Mouse (Mus musculus) CH12.LX (cell line): ENCODE data around the gene U2af1. TPM values are rescaled to one million over a fixed set of nuclear protein-coding genes. Genes with fewer than 3 reads are reported as not detected.

Source experiments
- DNase-seq: peaks from one replicate; pipeline ENCODE4 v3.0.0-alpha.2; 2013; ENCODE audit errors: extremely low read depth
- H3K27ac ChIP-seq: 2 replicates; pipeline ENCODE4 v1.5.1; 2012; ENCODE audit warnings: low read depth, mild to moderate bottlenecking, control low read depth, moderate library complexity; ENCODE audit not compliant: insufficient read depth
- H3K27me3 ChIP-seq: replicated peaks from 2 replicates; pipeline ENCODE3; 2012; ENCODE audit warnings: inconsistent platforms
- H3K36me3 ChIP-seq, 2 experiments: replicated peaks in 1 of 2; 2 replicates each; pipeline versions ENCODE3 to v1.6.1; 2012; ENCODE audit warnings: inconsistent platforms in 1 of 2, low read length in 1 of 2, mild to moderate bottlenecking in 1 of 2, mixed read lengths in 1 of 2, moderate library complexity in 1 of 2; ENCODE audit not compliant: control insufficient read depth in 1 of 2, insufficient read depth in 1 of 2
- H3K4me1 ChIP-seq, 2 experiments: 2 replicates each; pipeline ENCODE4 v1.6.1; 2012; ENCODE audit warnings: inconsistent platforms in 1 of 2, moderate library complexity in 1 of 2; ENCODE audit not compliant: insufficient read depth in 2 of 2, control insufficient read depth in 1 of 2
- H3K4me2 ChIP-seq: 2 replicates; pipeline ENCODE4 v1.6.1; 2012; ENCODE audit warnings: low read depth, mild to moderate bottlenecking, control low read depth; ENCODE audit not compliant: poor library complexity, insufficient read depth, severe bottlenecking
- H3K4me3 ChIP-seq, 3 experiments: fragments of 150-350 bp in 1 of 3; sonication (generic) in 1 of 3; replicated peaks in 1 of 3; 2 replicates each; pipeline versions ENCODE3 to v1.5.1; 2011 to 2012; ENCODE audit warnings: low read depth in 2 of 3, low read length in 2 of 3, mild to moderate bottlenecking in 2 of 3, moderate library complexity in 2 of 3, control low read depth in 1 of 3, improper control_type of control experiment in 1 of 3, inconsistent platforms in 1 of 3, mixed read lengths in 1 of 3; ENCODE audit not compliant: poor library complexity in 1 of 3
- H3K79me2 ChIP-seq: replicated peaks from 2 replicates; pipeline ENCODE4 v1.6.1; 2012; ENCODE audit warnings: mild to moderate bottlenecking, moderate library complexity; ENCODE audit not compliant: control insufficient read depth, poor library complexity, insufficient read depth, severe bottlenecking; ENCODE audit errors: extremely low read depth
- H3K9ac ChIP-seq: 2 replicates; pipeline ENCODE4 v1.6.1; 2012; ENCODE audit warnings: low read depth, mild to moderate bottlenecking, control low read depth, moderate library complexity; ENCODE audit not compliant: insufficient read depth
- H3K9me3 ChIP-seq: replicated peaks from 2 replicates; pipeline ENCODE3; 2012; ENCODE audit warnings: low read length, inconsistent platforms, mixed read lengths
- CHD1 ChIP-seq: IDR thresholded peaks from 2 replicates; pipeline ENCODE4 v1.6.1; 2012; ENCODE audit warnings: low read depth, low read length, improper control_type of control experiment, inconsistent platforms
- CTCF ChIP-seq, 2 experiments: IDR thresholded peaks in 1 of 2; conservative IDR thresholded peaks in 1 of 2; 2 replicates each; pipeline ENCODE4 v1.5.1; 2011 to 2012; ENCODE audit warnings: low read depth in 2 of 2, low read length in 2 of 2, improper control_type of control experiment in 1 of 2, inconsistent platforms in 1 of 2, mild to moderate bottlenecking in 1 of 2, moderate library complexity in 1 of 2
- EP300 ChIP-seq: IDR thresholded peaks from 2 replicates; pipeline ENCODE4 v1.6.1; 2011; ENCODE audit warnings: low read length, improper control_type of control experiment
- ETS1 ChIP-seq: conservative IDR thresholded peaks from 2 replicates; pipeline ENCODE4 v1.6.1; 2012; ENCODE audit warnings: low read depth, mild to moderate bottlenecking, inconsistent platforms, low read length, improper control_type of control experiment, moderate library complexity
- IRF4 ChIP-seq: IDR thresholded peaks from 2 replicates; pipeline ENCODE4 v1.6.1; 2014; ENCODE audit warnings: low read depth, mild to moderate bottlenecking, inconsistent platforms, low read length, improper control_type of control experiment
- JUND ChIP-seq: conservative IDR thresholded peaks from 2 replicates; pipeline ENCODE4 v1.6.1; 2011; ENCODE audit warnings: low read depth, low read length, improper control_type of control experiment
- MEF2A ChIP-seq: IDR thresholded peaks from 2 replicates; pipeline ENCODE4 v1.6.1; 2014; ENCODE audit warnings: low read depth, mild to moderate bottlenecking, inconsistent platforms, low read length, improper control_type of control experiment, borderline replicate concordance
- MXI1 ChIP-seq: IDR thresholded peaks from 2 replicates; pipeline ENCODE4 v1.6.1; 2011; ENCODE audit warnings: mild to moderate bottlenecking, low read depth, low read length, improper control_type of control experiment
- MYC ChIP-seq: IDR thresholded peaks from 2 replicates; pipeline ENCODE4 v1.6.1; 2011; ENCODE audit warnings: low read depth, mild to moderate bottlenecking, improper control_type of control experiment, low read length
- NRF1 ChIP-seq: IDR thresholded peaks from 2 replicates; pipeline ENCODE4 v1.6.1; 2014; ENCODE audit warnings: low read depth, mild to moderate bottlenecking, inconsistent platforms, low read length, improper control_type of control experiment, moderate library complexity
- PAX5 ChIP-seq: IDR thresholded peaks from 2 replicates; pipeline ENCODE4 v1.6.1; 2012; ENCODE audit warnings: low read length, inconsistent platforms, mixed read lengths
- POLR2A ChIP-seq: IDR thresholded peaks from 2 replicates; pipeline ENCODE4 v1.6.1; 2011; ENCODE audit warnings: low read depth, mild to moderate bottlenecking, improper control_type of control experiment, low read length
- POLR2AphosphoS2 ChIP-seq: IDR thresholded peaks from 2 replicates; pipeline ENCODE4 v1.6.1; 2011; ENCODE audit warnings: low read depth, low read length, improper control_type of control experiment
- RAD21 ChIP-seq: IDR thresholded peaks from 2 replicates; pipeline ENCODE4 v1.6.1; 2011; ENCODE audit warnings: low read depth, mild to moderate bottlenecking, low read length, improper control_type of control experiment, moderate library complexity
- RCOR1 ChIP-seq: conservative IDR thresholded peaks from 2 replicates; pipeline ENCODE4 v1.6.1; 2012; ENCODE audit warnings: low read depth, mild to moderate bottlenecking, inconsistent platforms, low read length, improper control_type of control experiment
- SIN3A ChIP-seq: IDR thresholded peaks from 2 replicates; pipeline ENCODE4 v1.6.1; 2012; ENCODE audit warnings: low read length, improper control_type of control experiment, inconsistent platforms
- SMC3 ChIP-seq: IDR thresholded peaks from 2 replicates; pipeline ENCODE4 v1.6.1; 2011; ENCODE audit warnings: low read depth, low read length, improper control_type of control experiment
- TBP ChIP-seq: conservative IDR thresholded peaks from 2 replicates; pipeline ENCODE4 v1.6.1; 2011; ENCODE audit warnings: low read depth, low read length, improper control_type of control experiment
- ZC3H11A ChIP-seq: IDR thresholded peaks from 2 replicates; pipeline ENCODE4 v1.6.1; 2012; ENCODE audit warnings: low read depth, mild to moderate bottlenecking, inconsistent platforms, low read length, improper control_type of control experiment
- ZKSCAN1 ChIP-seq: IDR thresholded peaks from 2 replicates; pipeline ENCODE4 v1.6.1; 2012; ENCODE audit warnings: low read depth, inconsistent platforms, low read length, improper control_type of control experiment, borderline replicate concordance
- ZMIZ1 ChIP-seq: IDR thresholded peaks from 2 replicates; pipeline ENCODE4 v1.6.1; 2012; ENCODE audit warnings: low read depth, mild to moderate bottlenecking, inconsistent platforms, low read length, improper control_type of control experiment
- ZNF384 ChIP-seq: IDR thresholded peaks from 2 replicates; pipeline ENCODE4 v1.6.1; 2012; ENCODE audit warnings: low read depth, low read length, improper control_type of control experiment, inconsistent platforms
- dilution Hi-C: fragments of 300-500 bp; cut with MboI; formaldehyde crosslinking; loops from 2 replicates; pipeline ENCODE4 v1.14.3; 2020; ENCODE audit warnings: low sequenced_read_pairs; ENCODE audit not compliant: extremely low pct_unique_long_range_greater_than_20kb, extremely low pct_ligation_motif_present
- in situ Hi-C: fragments of 300-500 bp; cut with MboI; formaldehyde crosslinking; loops from 3 replicates; pipeline ENCODE4 v1.14.3; 2019; ENCODE audit warnings: low sequenced_read_pairs, low pct_ligation_motif_present, low pct_unique_long_range_greater_than_20kb, mixed read lengths
- polyA plus RNA-seq: library from polyadenylated mRNA; unstranded; fragments of >175 nt; gene quantifications from 2 replicates; pipeline ENCODE4 v1.2.1, GENCODE M21; 2012; ENCODE audit warnings: low read depth; ENCODE audit not compliant: insufficient read length
- total RNA-seq, 2 experiments: library from RNA; depleted of rRNA; stranded (reverse); fragments of 300-350 nt in 1 of 2; fragments of >200 nt in 1 of 2; gene quantifications; 2 replicates each; pipeline ENCODE4 v1.2.3; 2012 to 2014

Gene U2af1
- total and polyA plus RNA-seq, 3 experiments = 141 to 391 (median 269) TPM

DNA sequence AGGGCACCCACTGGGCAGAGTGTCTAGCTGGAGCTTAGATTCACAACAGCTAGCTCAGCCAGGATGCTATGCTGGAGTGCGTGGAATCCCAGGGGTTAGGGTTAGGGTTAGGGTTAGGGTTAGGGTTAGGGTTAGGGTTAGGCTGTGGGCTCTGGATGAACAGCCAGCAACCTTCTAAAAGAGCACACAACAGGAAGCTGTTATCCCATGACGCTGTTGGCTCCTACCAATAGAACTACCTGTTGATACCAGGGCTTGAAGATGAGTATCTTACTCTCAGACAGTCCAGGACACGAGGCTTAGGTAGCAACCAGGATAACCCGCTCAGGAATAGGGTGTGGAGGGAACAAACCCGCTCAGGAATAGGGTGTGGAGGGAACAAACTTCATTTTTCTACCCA is 34.2 kb upstream of the U2af1 start:
- Histone ChIP-seq H3K79me2 (no peaks in the 10 kb centered on the region), H3K9ac (no peak overlapping the region), H3K4me2 (no peak overlapping the region), H3K27ac (no peak overlapping the region), H3K27me3 (no peaks in the 10 kb centered on the region)
- dilution Hi-C loops = no loop called here
- no peak for TF ChIP-seq ZMIZ1
- TF ChIP-seq IRF4 = no peak
- TF ChIP-seq POLR2AphosphoS2 = no peak
- TF ChIP-seq PAX5 = no peak
- TF ChIP-seq ZKSCAN1 = no peak
- no peak for TF ChIP-seq SMC3
- TF ChIP-seq CTCF (conservative IDR thresholded peaks at IDR 0.05 in 1 of 2, IDR thresholded peaks at IDR 0.05 in 1 of 2; ENCODE audit: low read depth in 2 of 2, low read length in 2 of 2) = no peak
- no peak for TF ChIP-seq SIN3A
- TF ChIP-seq, all 38 proteins: peak for 0
- no peak overlapping the region for H3K4me3 ChIP-seq
- no peak for DNase-seq
- in situ Hi-C loops = loop anchor here (5.0 kb wide), 3 partner anchors 54 to 334 kb away; no protein-coding TSS in a partner anchor
- H3K9me3 ChIP-seq = peaks cover 4% of the 10 kb centered on the region
- no peaks in the 10 kb centered on the region for H3K36me3 ChIP-seq
- H3K4me1 ChIP-seq = peaks cover 18 to 29% of the 10 kb centered on the region in 2 experiments

GRCm38 (mm10) chr17:31689606-31690005 is 30.9 kb upstream of the U2af1 start:
- Histone ChIP-seq H3K9me3 (peaks cover 2% of the 10 kb centered on the region), H3K4me3 (no peak overlapping the region), H3K4me2 (no peak overlapping the region), H3K79me2 (no peaks in the 10 kb centered on the region), H3K27me3 (no peaks in the 10 kb centered on the region), H3K4me1 (peaks cover 26 to 40% of the 10 kb centered on the region in 2 experiments), H3K9ac (no peak overlapping the region), H3K36me3 (no peaks in the 10 kb centered on the region), H3K27ac (no peak overlapping the region)
- in situ Hi-C loops (loop anchor here (5.0 to 10.0 kb wide), 4 partner anchors 58 to 338 kb away; no protein-coding TSS in a partner anchor), dilution Hi-C loops (no loop called here)
- no peak for TF ChIP-seq ZKSCAN1
- TF ChIP-seq MYC = no peak
- TF ChIP-seq IRF4 = no peak
- DNase-seq = no peak

DNA sequence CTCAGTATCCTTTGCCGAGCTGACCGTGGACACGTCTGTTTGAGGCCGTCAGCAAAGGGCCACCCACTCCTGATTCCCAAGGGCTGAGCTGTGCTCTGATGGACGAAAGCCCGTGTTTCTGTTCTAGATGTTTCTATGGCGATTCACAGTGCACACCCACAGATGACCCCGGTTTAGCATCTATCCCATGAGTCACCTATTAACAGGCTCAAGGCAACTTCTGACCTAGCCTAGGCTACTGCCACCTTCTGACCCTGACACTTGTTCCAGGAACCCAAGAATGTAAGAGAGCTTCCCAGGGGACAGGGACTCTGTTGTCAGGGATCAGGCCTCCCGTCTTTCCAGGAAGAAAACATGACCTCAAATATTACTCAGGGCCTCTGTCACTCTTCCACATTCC is 29.4 kb upstream of the U2af1 start:
- no peaks in the 10 kb centered on the region for H3K36me3 ChIP-seq

More for the DNA sequence above, 29.4 kb upstream of the U2af1 start:
- Histone ChIP-seq H3K4me1 (peaks cover 13 to 25% of the 10 kb centered on the region in 2 experiments), H3K27me3 (peaks cover 3% of the 10 kb centered on the region), H3K4me2 (no peak overlapping the region), H3K27ac (no peak overlapping the region), H3K4me3 (no peak overlapping the region), H3K9ac (no peak overlapping the region), H3K79me2 (no peaks in the 10 kb centered on the region), H3K9me3 (peaks cover 2% of the 10 kb centered on the region)
- no peak for DNase-seq
- dilution Hi-C loops (no loop called here), in situ Hi-C loops (loop anchor here (10.0 kb wide), 1 partner anchor 247 kb away; no protein-coding TSS in a partner anchor)
- no peak for TF ChIP-seq ZC3H11A
- TF ChIP-seq PAX5 = no peak
- TF ChIP-seq IRF4 = no peak
- no peak for TF ChIP-seq CHD1
- TF ChIP-seq MEF2A = no peak
- no peak for TF ChIP-seq RAD21
- no peak for TF ChIP-seq ZNF384
- no peak for TF ChIP-seq ETS1
- TF ChIP-seq RCOR1 = no peak
- no peak for TF ChIP-seq MYC
- TF ChIP-seq TBP = no peak
- no peak for TF ChIP-seq EP300
- TF ChIP-seq POLR2A = no peak
- no peak for TF ChIP-seq NRF1
- TF ChIP-seq CTCF (conservative IDR thresholded peaks at IDR 0.05 in 1 of 2, IDR thresholded peaks at IDR 0.05 in 1 of 2; ENCODE audit: low read depth in 2 of 2, low read length in 2 of 2) = no peak
- TF ChIP-seq JUND = no peak
- no peak for TF ChIP-seq MXI1
- TF ChIP-seq SIN3A = no peak
